Mouse (Mus musculus) G1E (cell line): ENCODE results near the gene Prelp. TPM values are rescaled to one million over a fixed set of nuclear protein-coding genes. Genes with fewer than 3 reads are reported as not detected.

Experiments used
- ATAC-seq: 2 replicates; pipeline ENCODE4 v1.8.0; 2016; ENCODE audit warnings: mild to moderate bottlenecking; ENCODE audit not compliant: insufficient number of reproducible peaks, poor library complexity, low FRiP score, severe bottlenecking; ENCODE audit errors: extremely low read depth
- DNase-seq: peaks from one replicate; pipeline ENCODE4 v3.0.0; 2012; ENCODE audit warnings: low spot score
- H3K27me3 ChIP-seq: 2 replicates; pipeline ENCODE4 v1.6.1; 2012; ENCODE audit warnings: mild to moderate bottlenecking, low read length, inconsistent platforms; ENCODE audit not compliant: insufficient read depth
- H3K36me3 ChIP-seq: replicated peaks from 2 replicates; pipeline ENCODE3; 2012; ENCODE audit warnings: mild to moderate bottlenecking, inconsistent platforms
- H3K4me1 ChIP-seq: 2 replicates; pipeline ENCODE4 v1.6.1; 2012; ENCODE audit warnings: low read depth, low read length, inconsistent platforms, mixed read lengths; ENCODE audit not compliant: insufficient read depth
- H3K4me3 ChIP-seq: 2 replicates; pipeline ENCODE4 v1.5.1; 2012; ENCODE audit warnings: low read depth, mild to moderate bottlenecking, inconsistent platforms, low read length, moderate library complexity, mixed read lengths
- H3K9me3 ChIP-seq: replicated peaks from 2 replicates; pipeline ENCODE4 v1.6.1; 2012; ENCODE audit warnings: inconsistent platforms
- CTCF ChIP-seq: IDR thresholded peaks from 2 replicates; pipeline ENCODE4 v1.5.1; 2012; ENCODE audit warnings: low read depth, low read length, inconsistent platforms, mixed read lengths
- GATA1 ChIP-seq: IDR thresholded peaks from 2 replicates; pipeline ENCODE4 v1.6.1; 2012; ENCODE audit warnings: borderline replicate concordance, low read length, inconsistent platforms, mixed read lengths
- GATA2 ChIP-seq: IDR thresholded peaks from 2 replicates; pipeline ENCODE4 v1.6.1; 2012; ENCODE audit warnings: low read depth, low read length, inconsistent platforms, borderline replicate concordance
- POLR2AphosphoS5 ChIP-seq: IDR thresholded peaks from 2 replicates; pipeline ENCODE4 v1.6.1; 2012; ENCODE audit warnings: low read depth, low read length, inconsistent platforms; ENCODE audit not compliant: insufficient replicate concordance
- TAL1 ChIP-seq: conservative IDR thresholded peaks from 2 replicates; pipeline ENCODE4 v1.6.1; 2012; ENCODE audit warnings: low read depth, low read length, inconsistent platforms, mixed read lengths
- polyA plus RNA-seq: library from polyadenylated mRNA; stranded (reverse); fragments of >175 nt; gene quantifications from 2 replicates; pipeline ENCODE4 v1.2.3, GENCODE M21; 2012
- total RNA-seq, 2 experiments: library from RNA; stranded (forward) in 1 of 2; stranded (reverse) in 1 of 2; fragments of 200-1000 nt in 1 of 2; fragments of >200 nt in 1 of 2; fragmentation: Nextera tagmentation in 1 of 2; gene quantifications; 2 replicates each; pipeline ENCODE4 v1.2.3; 2014 to 2017

The Prelp gene
- total and polyA plus RNA-seq, 3 experiments: 0.10 to 0.11 TPM; not detected in 1

DNA sequence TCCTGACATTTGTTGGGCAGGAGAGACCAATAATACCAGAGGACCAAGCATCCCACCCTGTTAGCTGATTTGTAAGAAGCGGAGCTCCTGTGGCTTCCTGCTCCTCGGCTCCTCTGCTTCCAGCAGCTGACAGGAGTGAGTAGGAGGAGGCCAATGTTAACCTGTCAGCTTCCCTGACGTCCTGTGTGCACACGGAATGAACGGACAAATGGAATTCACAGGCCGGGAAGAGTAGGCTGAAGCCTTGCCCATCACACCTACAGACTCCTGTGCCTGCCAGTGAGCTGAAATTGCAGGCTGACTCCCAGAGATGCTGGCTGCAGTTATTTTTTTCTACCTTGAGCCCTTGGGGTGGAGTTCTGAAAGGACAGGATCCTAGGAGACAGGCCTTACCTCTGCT, 37.1 kb downstream of the Prelp start:
- Histone ChIP-seq H3K9me3 (no peaks in the 10 kb centered on the region), H3K4me1 (peaks cover 69% of the 10 kb centered on the region), H3K36me3 (no peaks in the 10 kb centered on the region), H3K4me3 (no peak overlapping the region), H3K27me3 (peaks cover 24% of the 10 kb centered on the region)
- DNase-seq: no peak
- ATAC-seq: no peak
- TF ChIP-seq CTCF: no peak
- TF ChIP-seq GATA2: no peak
- no peak for TF ChIP-seq POLR2AphosphoS5
- TF ChIP-seq TAL1: no peak
- no peak for TF ChIP-seq GATA1

DNA sequence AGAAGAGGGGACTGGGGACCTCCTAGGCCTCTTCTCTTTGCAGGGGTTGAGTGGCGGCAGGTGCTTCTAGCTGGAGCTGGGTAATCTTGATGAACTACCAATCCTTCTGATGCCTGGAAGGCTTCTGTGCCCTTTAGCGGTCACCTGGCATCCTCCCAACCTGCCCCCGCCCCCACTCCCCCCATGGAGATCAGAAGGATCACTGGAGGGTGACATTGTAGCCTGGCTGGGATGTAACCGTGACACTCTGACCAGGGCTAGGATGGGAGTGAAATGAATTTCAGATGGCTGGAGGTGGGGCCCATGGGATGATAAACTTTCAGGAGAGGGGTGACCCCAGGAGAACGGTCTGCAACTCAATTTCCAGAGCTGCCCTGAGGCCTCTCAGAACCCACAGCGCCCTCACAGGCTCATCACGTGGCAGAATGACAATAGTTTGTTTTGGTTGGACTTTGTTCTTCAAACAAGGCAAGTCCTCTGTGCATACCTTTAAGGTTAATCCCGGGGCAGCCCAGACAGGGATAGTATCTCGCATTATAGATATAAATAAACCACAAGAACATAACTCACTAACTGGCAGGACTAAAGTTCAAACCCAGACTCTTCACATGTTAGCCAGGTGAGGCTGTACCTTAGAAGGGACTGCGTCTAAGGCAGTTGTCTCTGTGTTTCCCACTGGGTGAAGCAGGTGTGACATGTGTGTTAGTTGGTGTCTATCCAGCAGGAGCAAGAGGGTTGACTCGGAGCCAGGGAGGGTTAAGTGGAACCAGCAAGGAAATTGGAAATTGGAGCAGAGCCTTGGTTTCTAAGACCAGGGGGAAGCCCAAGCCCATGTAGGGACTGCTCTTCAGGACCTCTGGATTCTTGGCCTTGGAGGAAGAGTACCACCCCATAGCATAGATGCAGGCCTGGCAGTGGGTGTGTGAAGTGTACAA, 38.7 kb downstream of the Prelp start:
- Histone ChIP-seq H3K4me3 (no peak overlapping the region), H3K9me3 (no peaks in the 10 kb centered on the region), H3K4me1 (peaks cover 53% of the 10 kb centered on the region), H3K27me3 (peaks cover 33% of the 10 kb centered on the region), H3K36me3 (no peaks in the 10 kb centered on the region)
- DNase-seq (no peak), ATAC-seq (no peak)
- no peak for TF ChIP-seq GATA2
- no peak for TF ChIP-seq GATA1
- no peak for TF ChIP-seq CTCF
- TF ChIP-seq TAL1: no peak
- no peak for TF ChIP-seq POLR2AphosphoS5

DNA sequence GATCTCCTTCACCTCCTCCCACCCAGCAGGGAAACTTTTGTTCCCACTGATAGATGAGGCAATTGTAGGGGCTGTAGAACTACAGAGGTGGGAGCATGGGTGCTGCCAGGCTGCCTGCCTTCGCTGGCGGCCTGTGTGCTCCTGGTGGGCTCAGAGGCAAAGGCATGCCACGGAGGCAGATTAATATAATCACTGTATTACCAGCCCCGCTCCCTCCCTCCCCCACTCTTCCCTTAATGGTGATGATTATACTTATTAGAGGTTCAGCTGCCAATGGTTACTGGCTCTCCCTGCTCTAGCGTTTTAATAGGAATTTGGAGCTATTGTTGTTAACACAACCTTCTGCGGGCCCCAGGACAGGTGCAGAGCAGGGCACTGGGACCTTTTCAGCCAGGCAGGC, 39.4 kb downstream of the Prelp start:
- peaks cover 37% of the 10 kb centered on the region for H3K27me3 ChIP-seq
- no peak overlapping the region for H3K4me3 ChIP-seq
- H3K36me3 ChIP-seq: no peaks in the 10 kb centered on the region
- ATAC-seq: no peak
- TF ChIP-seq GATA2: no peak
- no peak for TF ChIP-seq CTCF
- no peak for TF ChIP-seq TAL1
- TF ChIP-seq GATA1: no peak
- no peak for TF ChIP-seq POLR2AphosphoS5
- H3K9me3 ChIP-seq: no peaks in the 10 kb centered on the region
- no peak for DNase-seq
- H3K4me1 ChIP-seq: peaks cover 49% of the 10 kb centered on the region

- TF ChIP-seq CTCF (no peak), TAL1 (no peak), GATA1 (no peak), POLR2AphosphoS5 (no peak), GATA2 (no peak)
- H3K4me1 ChIP-seq: peaks cover 38% of the 10 kb centered on the region
- DNase-seq: no peak
- ATAC-seq: no peak
- H3K36me3 ChIP-seq: no peaks in the 10 kb centered on the region
- H3K4me3 ChIP-seq: no peak overlapping the region
- peaks cover 48% of the 10 kb centered on the region for H3K27me3 ChIP-seq
- no peaks in the 10 kb centered on the region for H3K9me3 ChIP-seq
These were observed 42.3 kb downstream of the Prelp start for GRCm38 (mm10) chr1:133878825-133879423.

- Histone ChIP-seq H3K36me3 (no peaks in the 10 kb centered on the region), H3K9me3 (no peaks in the 10 kb centered on the region), H3K4me1 (peaks cover 23% of the 10 kb centered on the region), H3K4me3 (no peak overlapping the region), H3K27me3 (peaks cover 34% of the 10 kb centered on the region)
- no peak for ATAC-seq
- no peak for DNase-seq
- TF ChIP-seq GATA1: no peak
- TF ChIP-seq GATA2: no peak
- TF ChIP-seq CTCF: no peak
- TF ChIP-seq POLR2AphosphoS5: no peak
These were observed 44.3 kb downstream of the Prelp start for GRCm38 (mm10) chr1:133876936-133877335.

DNA sequence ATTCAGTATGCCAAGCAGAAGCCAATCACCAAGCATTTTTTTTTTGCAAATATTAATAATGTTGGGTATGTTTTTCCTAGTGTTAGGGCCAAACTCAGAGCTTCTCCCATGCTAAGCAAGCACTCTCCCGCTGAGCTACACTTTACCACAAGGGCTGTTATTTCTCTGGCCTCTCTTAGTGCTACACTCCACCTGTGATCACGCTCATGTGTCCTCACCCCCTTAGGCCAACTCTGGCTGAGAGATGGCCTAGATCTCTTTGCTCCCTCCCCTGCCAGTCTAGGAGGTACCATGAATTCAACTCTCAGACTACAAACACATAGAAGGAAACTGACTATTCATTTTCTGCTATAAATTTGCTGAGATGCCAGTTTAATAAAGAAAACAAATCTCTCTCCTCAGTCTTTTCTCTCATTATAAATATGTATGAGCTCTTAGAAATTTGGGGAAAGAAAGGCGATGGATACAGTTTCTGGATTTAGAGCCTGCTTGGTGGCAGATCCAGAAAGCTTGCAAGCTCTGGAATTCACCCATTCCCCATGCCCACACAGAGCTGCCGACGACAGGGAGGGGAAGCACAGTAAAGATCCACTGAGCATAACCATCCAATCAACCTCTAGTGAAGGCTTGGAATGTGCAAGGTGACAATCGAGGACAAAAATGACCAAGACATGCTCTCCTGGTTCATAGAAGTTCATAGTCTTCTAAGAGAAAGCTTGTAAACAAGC, 48.0 kb downstream of the Prelp start:
- TF ChIP-seq TAL1 (no peak), POLR2AphosphoS5 (no peak), GATA2 (no peak), GATA1 (no peak), CTCF (no peak)
- DNase-seq (no peak), ATAC-seq (no peak)
- H3K4me1 ChIP-seq: peaks cover 15% of the 10 kb centered on the region; the same call in 1 of the 2 replicates
- H3K36me3 ChIP-seq: no peaks in the 10 kb centered on the region
- H3K4me3 ChIP-seq: no peak overlapping the region
- peaks cover 35% of the 10 kb centered on the region for H3K27me3 ChIP-seq
- H3K9me3 ChIP-seq: no peaks in the 10 kb centered on the region
